Mouse (Mus musculus) megakaryocyte, embryonic 14.5 days (primary cell): ENCODE measurements at regions not wholly inside any gene's neighbourhood (a gene's known extent, or its start where the extent isn't known, plus 50 kb on each side); places are given as distances from the start of the nearest gene placed in this dataset.

ENCODE experiments used
- H3K27me3 ChIP-seq: replicated peaks from 2 replicates; pipeline ENCODE3; 2012; ENCODE audit warnings: inconsistent platforms
- H3K36me3 ChIP-seq: replicated peaks from 2 replicates; pipeline ENCODE3; 2012; ENCODE audit warnings: low read length, inconsistent platforms, mixed read lengths
- H3K4me1 ChIP-seq: 2 replicates; pipeline ENCODE4 v1.6.1; 2012; ENCODE audit warnings: inconsistent platforms
- H3K4me3 ChIP-seq: replicated peaks from 2 replicates; pipeline ENCODE3; 2012; ENCODE audit warnings: moderate library complexity, mild to moderate bottlenecking, inconsistent platforms
- H3K9me3 ChIP-seq: 2 replicates; pipeline ENCODE4 v1.6.1; 2012; ENCODE audit warnings: inconsistent platforms
- FLI1 ChIP-seq: IDR thresholded peaks from 2 replicates; pipeline ENCODE4 v1.6.1; 2012; ENCODE audit warnings: low read length, inconsistent platforms, mixed read lengths
- GATA1 ChIP-seq: IDR thresholded peaks from 3 replicates; pipeline ENCODE4 v1.6.1; 2012; ENCODE audit warnings: mixed read lengths, low read length, inconsistent platforms, borderline replicate concordance

DNA sequence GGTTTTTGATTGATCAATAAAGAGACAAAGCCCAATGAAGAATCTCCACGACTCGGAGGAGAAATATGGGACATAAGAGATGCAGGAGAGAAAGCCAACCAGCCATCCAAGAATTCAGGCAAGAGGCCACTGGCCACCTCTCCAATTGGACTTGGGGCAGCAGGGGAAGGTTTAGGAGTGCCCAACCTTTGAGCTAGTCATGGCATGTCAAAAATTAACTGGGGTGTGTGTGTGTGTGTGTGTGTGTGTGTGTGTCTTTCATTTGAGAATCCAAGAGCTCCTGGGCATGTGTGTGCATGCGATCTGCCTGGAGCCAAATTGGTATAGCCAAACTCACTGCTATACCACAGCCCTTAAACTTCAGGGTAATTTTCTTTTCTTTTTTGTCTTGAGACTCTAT lies 51.6 kb upstream of the Cecr2 start:
- TF ChIP-seq FLI1 = no peak
- TF ChIP-seq GATA1 = no peak
- Histone ChIP-seq H3K9me3 (no peaks in the 10 kb centered on the region), H3K27me3 (peaks cover 39% of the 10 kb centered on the region), H3K36me3 (no peaks in the 10 kb centered on the region), H3K4me1 (peaks cover 3% of the 10 kb centered on the region; the same call in 1 of the 2 replicates), H3K4me3 (no peak overlapping the region)

DNA sequence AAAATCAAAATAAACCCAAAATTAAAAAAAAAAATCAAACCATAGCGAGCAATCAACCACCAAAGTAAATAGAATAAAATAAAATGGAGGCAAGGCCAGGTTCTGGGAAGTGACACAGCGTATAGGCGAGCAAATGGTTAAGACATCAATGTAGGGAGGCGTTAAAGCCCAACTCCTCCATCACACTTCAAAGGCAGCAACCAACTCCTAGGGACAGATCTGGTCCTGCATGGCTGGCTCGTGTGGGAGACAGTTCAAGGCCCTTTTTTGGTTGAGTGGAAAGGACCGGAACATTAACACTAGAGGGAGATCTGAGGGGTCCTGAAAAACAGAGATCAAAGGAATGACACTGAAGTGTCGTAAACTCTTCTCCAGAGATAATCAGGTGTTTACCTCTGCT lies 53.8 kb upstream of the Cecr2 start:
- no peaks in the 10 kb centered on the region for H3K9me3 ChIP-seq
- no peak overlapping the region for H3K4me3 ChIP-seq
- no peak for TF ChIP-seq FLI1
- TF ChIP-seq GATA1 = no peak
- H3K27me3 ChIP-seq = peaks cover 35% of the 10 kb centered on the region
- no peaks in the 10 kb centered on the region for H3K36me3 ChIP-seq
- no peaks in the 10 kb centered on the region for H3K4me1 ChIP-seq

DNA sequence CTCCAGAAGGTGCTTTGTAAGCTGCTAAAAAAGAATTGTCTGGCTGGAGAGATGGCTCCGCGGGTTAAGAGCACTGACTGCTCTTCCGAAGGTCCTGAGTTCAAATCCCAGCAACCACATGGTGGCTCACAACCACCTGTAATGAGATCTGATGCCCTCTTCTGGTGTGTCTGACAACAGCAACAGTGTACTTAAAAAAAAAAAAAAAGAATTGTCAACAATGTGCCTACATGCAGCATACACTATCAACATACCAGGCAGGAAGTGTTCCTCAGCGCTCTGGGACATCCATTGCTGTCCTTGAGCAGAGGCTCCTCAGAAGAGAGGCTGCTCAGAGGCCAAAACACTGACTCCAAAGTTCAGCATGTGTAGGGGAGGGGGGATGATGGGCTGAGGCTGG lies 56.3 kb upstream of the Cecr2 start:
- no peak for TF ChIP-seq GATA1
- no peak for TF ChIP-seq FLI1
- H3K4me3 ChIP-seq = no peak overlapping the region
- H3K9me3 ChIP-seq = no peaks in the 10 kb centered on the region
- peaks cover 27% of the 10 kb centered on the region for H3K27me3 ChIP-seq
- no peaks in the 10 kb centered on the region for H3K4me1 ChIP-seq
- H3K36me3 ChIP-seq = no peaks in the 10 kb centered on the region

DNA sequence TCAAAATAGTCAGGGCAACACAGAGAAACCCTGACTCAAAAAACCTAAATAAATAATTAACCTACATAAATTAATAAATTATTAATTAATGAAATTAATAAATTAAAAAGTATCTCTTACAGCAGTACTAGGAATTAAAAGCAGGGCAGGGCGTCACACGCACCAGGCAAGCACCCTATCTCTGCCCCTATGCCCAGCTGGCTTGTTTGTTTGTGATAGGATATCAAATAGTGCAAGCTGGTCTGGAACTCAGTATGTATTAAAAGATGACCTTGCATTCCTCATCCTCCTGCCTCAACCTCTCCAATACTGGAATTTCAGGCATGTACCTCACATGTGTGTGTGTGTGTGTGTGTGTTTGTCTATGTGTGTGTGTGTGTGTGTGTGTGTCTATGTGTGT lies 60.7 kb upstream of the Cecr2 start:
- H3K4me1 ChIP-seq = peaks cover 11% of the 10 kb centered on the region
- TF ChIP-seq FLI1 (no peak), GATA1 (no peak)
- peaks cover 5% of the 10 kb centered on the region for H3K9me3 ChIP-seq
- H3K4me3 ChIP-seq = no peak overlapping the region
- H3K27me3 ChIP-seq = peaks cover 6% of the 10 kb centered on the region
- no peaks in the 10 kb centered on the region for H3K36me3 ChIP-seq

DNA sequence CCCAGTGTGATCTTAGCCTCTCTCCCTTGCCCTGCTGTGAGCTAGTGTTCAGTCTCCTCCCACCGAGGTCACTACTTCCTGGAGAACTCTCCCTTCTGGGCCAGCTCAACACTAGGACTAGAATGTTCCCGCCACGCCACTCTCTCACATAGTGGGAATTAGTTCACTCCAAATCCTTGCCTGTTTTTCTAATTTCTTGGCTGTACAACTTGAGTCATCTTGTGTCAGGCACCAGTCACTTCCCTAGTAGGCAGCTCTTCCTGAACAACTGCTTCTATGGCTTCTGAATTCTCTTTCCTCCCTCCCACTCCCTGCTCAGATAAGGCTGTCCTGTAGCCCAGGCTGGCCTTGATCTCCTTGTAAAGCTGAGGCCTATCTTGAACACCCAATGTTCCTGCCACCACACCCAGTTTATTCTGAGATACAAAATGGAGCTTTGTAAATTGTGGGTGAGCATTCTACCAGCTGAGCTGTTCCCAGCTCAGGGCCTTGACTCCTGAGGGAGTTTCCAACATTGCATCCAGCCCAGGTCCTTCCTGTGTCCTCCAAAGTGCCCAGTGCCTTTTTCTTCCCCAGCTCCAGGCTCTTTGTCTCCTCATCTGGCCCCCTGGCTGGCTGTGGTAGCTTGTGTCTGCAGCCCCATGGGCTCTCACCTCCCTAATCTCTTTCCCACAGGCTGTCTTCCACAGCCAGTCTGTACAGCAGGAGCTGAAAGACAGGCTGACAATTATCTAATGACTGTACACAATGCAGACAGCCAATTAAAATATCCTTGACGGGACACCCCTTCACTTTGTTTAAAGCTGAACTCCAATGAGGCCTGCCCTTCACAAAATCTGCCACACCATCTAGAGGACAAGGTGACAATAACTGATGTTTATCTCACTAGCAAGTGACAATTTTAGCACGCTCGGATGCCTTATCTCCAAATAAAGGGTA lies 61.9 kb upstream of the Cecr2 start:
- Histone ChIP-seq H3K36me3 (no peaks in the 10 kb centered on the region), H3K4me1 (peaks cover 11% of the 10 kb centered on the region), H3K27me3 (peaks cover 3% of the 10 kb centered on the region), H3K9me3 (peaks cover 5% of the 10 kb centered on the region), H3K4me3 (no peak overlapping the region)
- TF ChIP-seq GATA1 (no peak), FLI1 (no peak)

DNA sequence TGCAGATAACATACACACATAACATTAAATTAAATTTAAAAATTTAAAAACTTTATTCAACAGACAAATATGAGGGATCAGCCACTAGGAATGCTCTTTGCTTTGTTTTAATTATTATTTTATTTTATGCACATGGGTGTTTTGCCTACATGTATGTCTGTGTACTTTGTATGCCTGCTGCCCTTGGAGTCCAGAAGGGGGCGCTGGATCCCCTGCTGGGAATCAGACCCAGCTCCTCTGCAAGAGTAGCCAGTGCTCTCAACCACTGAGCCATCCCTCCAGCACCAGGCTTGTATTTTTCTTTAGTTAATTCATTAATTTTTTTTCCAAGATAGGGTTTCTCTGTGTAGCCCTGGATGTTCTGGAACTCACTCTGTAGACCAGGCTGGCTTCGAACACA lies 62.7 kb upstream of the Cecr2 start:
- Histone ChIP-seq H3K4me1 (peaks cover 11% of the 10 kb centered on the region), H3K9me3 (peaks cover 5% of the 10 kb centered on the region), H3K27me3 (peaks cover 5% of the 10 kb centered on the region), H3K36me3 (no peaks in the 10 kb centered on the region), H3K4me3 (no peak overlapping the region)
- TF ChIP-seq FLI1 = no peak
- TF ChIP-seq GATA1 = no peak

DNA sequence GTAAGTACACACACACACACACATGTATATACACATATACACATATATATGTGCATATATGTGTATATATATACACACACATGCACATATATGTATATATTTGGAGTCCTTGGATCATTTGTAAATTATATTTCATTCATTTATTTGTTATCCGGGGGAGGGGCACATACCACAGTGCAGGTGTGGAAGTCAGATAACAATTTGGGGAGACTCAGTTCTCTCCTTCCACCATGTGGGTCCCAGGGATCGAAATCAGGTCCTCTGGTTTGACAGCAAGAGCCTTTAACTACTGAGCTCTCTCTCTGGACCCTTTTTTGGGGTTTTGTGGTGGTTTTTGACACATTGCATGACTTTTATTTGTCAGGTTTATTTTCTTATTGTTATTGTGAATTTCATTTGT lies 65.8 kb upstream of the Cecr2 start:
- H3K4me3 ChIP-seq = no peak overlapping the region
- H3K9me3 ChIP-seq = peaks cover 5% of the 10 kb centered on the region
- H3K4me1 ChIP-seq = peaks cover 16% of the 10 kb centered on the region
- peaks cover 20% of the 10 kb centered on the region for H3K27me3 ChIP-seq
- no peaks in the 10 kb centered on the region for H3K36me3 ChIP-seq
- TF ChIP-seq FLI1 (no peak), GATA1 (no peak)

DNA sequence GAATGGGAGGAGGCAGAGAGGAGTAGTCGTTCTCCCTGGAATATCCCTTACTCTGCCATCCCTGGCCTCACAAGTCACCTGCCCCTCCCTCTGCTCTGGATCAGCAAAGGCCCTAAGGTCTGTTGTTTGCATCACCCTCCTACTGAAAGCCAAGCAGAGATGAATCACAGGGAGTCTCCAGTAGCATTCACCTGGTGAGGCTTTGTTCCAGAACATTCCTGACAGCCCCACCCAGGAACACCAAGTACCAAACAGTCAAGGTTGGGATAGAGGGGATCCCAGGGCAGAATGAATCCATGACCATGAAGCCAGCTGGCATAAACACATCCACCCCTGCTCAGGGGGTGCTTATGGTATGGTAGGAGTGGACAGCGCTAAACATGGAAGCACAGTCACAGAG lies 67.4 kb upstream of the Hdhd5 start:
- H3K9me3 ChIP-seq = peaks cover 5% of the 10 kb centered on the region
- 0 out of 2 replicates have a peak, but pooled peaks cover 5% of the 10 kb centered on the region for H3K4me1 ChIP-seq
- H3K4me3 ChIP-seq = no peak overlapping the region
- TF ChIP-seq GATA1 = no peak
- TF ChIP-seq FLI1 = no peak
- H3K36me3 ChIP-seq = no peaks in the 10 kb centered on the region
- H3K27me3 ChIP-seq = peaks cover 21% of the 10 kb centered on the region

DNA sequence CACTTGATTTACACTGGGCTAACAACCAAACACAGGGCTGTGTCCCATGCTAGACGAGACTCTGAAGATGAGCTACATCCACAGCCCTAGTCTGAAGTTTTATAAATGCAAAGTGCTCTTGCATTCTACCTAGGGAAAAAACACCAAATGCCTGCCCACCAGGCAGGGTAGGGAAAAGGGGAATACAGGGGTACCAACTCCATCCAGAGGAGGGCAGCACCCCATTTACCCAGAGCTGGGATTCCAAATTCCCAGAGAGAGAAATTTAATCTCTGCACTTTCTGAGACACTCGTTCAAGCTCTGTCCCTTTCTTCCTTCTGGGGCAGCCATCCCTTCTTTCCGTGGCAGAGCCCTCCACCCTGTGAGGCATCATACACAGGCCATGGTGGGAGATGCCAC lies 66.8 kb upstream of the Hdhd5 start:
- peaks cover 6% of the 10 kb centered on the region for H3K4me1 ChIP-seq
- H3K36me3 ChIP-seq = no peaks in the 10 kb centered on the region
- H3K27me3 ChIP-seq = peaks cover 21% of the 10 kb centered on the region
- no peak overlapping the region for H3K4me3 ChIP-seq
- no peak for TF ChIP-seq FLI1
- TF ChIP-seq GATA1 = no peak
- peaks cover 5% of the 10 kb centered on the region for H3K9me3 ChIP-seq

DNA sequence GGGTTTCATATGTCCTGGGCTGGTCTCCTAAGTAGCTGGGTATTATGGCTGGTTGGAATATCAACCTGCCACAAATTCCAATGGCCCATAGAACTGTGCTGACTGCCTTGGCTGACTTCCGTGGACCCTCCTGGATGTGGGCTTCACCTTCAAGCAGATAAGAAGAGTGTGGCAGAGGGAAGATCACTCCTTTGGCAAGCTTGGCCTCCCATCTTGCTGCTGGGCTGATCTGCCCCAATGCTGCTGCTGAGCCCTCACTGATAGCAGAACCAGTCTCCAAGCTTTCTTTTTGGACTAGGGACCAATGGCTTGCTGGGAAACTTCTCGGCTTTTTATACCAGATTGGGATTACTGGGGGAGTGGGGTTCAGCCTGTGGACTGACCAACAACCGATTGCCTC lies 65.6 kb upstream of the Hdhd5 start:
- Histone ChIP-seq H3K4me3 (no peak overlapping the region), H3K9me3 (peaks cover 5% of the 10 kb centered on the region), H3K4me1 (peaks cover 18% of the 10 kb centered on the region), H3K27me3 (peaks cover 25% of the 10 kb centered on the region), H3K36me3 (no peaks in the 10 kb centered on the region)
- TF ChIP-seq GATA1 = no peak
- TF ChIP-seq FLI1 = no peak
